Mouse (Mus musculus) forebrain, embryonic 15.5 days (tissue): ENCODE data around the gene Commd7. TPM values are rescaled to one million over a fixed set of nuclear protein-coding genes. Genes with fewer than 3 reads are reported as not detected.

Source experiments
- ATAC-seq: fragments of 200-750 bp; cut with Nextera tagmentation; replicated peaks from 2 replicates; pipeline ENCODE4 v1.8.0; 2017; ENCODE audit warnings: mild to moderate bottlenecking, moderate TSS enrichment, moderate library complexity
- H3K27ac ChIP-seq: fragments of 300-500 bp; sonication (generic); replicated peaks from 2 replicates; pipeline ENCODE4 v1.5.1; 2015; ENCODE audit warnings: mild to moderate bottlenecking, inconsistent platforms
- H3K27me3 ChIP-seq: fragments of 300-500 bp; sonication (generic); 2 replicates; pipeline ENCODE4 v1.6.1; 2015; ENCODE audit warnings: inconsistent platforms
- H3K36me3 ChIP-seq: fragments of 300-500 bp; sonication (generic); 2 replicates; pipeline ENCODE4 v1.6.1; 2015; ENCODE audit warnings: mild to moderate bottlenecking, inconsistent platforms
- H3K4me1 ChIP-seq: fragments of 300-500 bp; sonication (generic); 2 replicates; pipeline ENCODE4 v1.6.1; 2015; ENCODE audit warnings: inconsistent platforms
- H3K4me2 ChIP-seq: fragments of 300-500 bp; sonication (generic); replicated peaks from 2 replicates; pipeline ENCODE4 v1.6.1; 2015; ENCODE audit warnings: mild to moderate bottlenecking, inconsistent platforms
- H3K4me3 ChIP-seq: fragments of 300-500 bp; sonication (generic); 2 replicates; pipeline ENCODE4 v1.5.1; 2015; ENCODE audit warnings: mild to moderate bottlenecking, inconsistent platforms
- H3K9ac ChIP-seq: fragments of 300-500 bp; sonication (generic); replicated peaks from 2 replicates; pipeline ENCODE4 v1.6.1; 2015; ENCODE audit warnings: mild to moderate bottlenecking, inconsistent platforms
- H3K9me3 ChIP-seq: fragments of 300-500 bp; sonication (generic); 2 replicates; pipeline ENCODE4 v1.6.1; 2016; ENCODE audit warnings: inconsistent platforms
- WGBS: fragments of 180-500 bp; shearing (Covaris S2); methylation state at CpG from one replicate; pipeline ENCODE4 v1.1.7; 2015; ENCODE audit warnings: mixed read lengths; 5-methylcytosine and 5-hydroxymethylcytosine counted together
- polyA plus RNA-seq: library from polyadenylated mRNA; unstranded; fragments of >200 nt; fragmentation: Nextera tagmentation; extraction: Ambion mirVana; gene quantifications from 2 replicates; pipeline ENCODE4 v1.2.1, GENCODE M21; 2015

The Commd7 gene
- polyA plus RNA-seq, 1 experiment from 2014 or later = 104 TPM

GRCm38 (mm10) chr2:153600667-153601648 lies 31.6 kb downstream of the Commd7 start:
- Histone ChIP-seq H3K4me3 (no peak overlapping the region), H3K9me3 (no peaks in the 10 kb centered on the region), H3K36me3 (no peaks in the 10 kb centered on the region), H3K27me3 (no peaks in the 10 kb centered on the region), H3K4me1 (peaks cover 19% of the 10 kb centered on the region), H3K9ac (no peak overlapping the region), H3K27ac (peak overlapping the region; percentile 47), H3K4me2 (no peak overlapping the region)
- peak; percentile 54 for ATAC-seq
- WGBS = 45% methylated on average over 16 of the region's 16 CpGs

GRCm38 (mm10) chr2:153600021-153600666 lies 32.4 kb downstream of the Commd7 start:
- H3K36me3 ChIP-seq = no peaks in the 10 kb centered on the region
- no peak overlapping the region for H3K4me2 ChIP-seq
- H3K9me3 ChIP-seq = no peaks in the 10 kb centered on the region
- peak; percentile 79 for ATAC-seq
- 50% methylated on average over 6 of the region's 6 CpGs for WGBS
- peak overlapping the region; percentile 47 for H3K27ac ChIP-seq
- H3K4me1 ChIP-seq = peaks cover 19% of the 10 kb centered on the region
- no peak overlapping the region for H3K4me3 ChIP-seq
- H3K9ac ChIP-seq = no peak overlapping the region
- no peaks in the 10 kb centered on the region for H3K27me3 ChIP-seq

- ATAC-seq = no peak
- Histone ChIP-seq H3K27me3 (no peaks in the 10 kb centered on the region), H3K4me3 (no peak overlapping the region), H3K4me2 (no peak overlapping the region), H3K9me3 (no peaks in the 10 kb centered on the region), H3K27ac (0 out of 2 replicates have a peak overlapping the region, but pooled peaks have one; percentile 15), H3K36me3 (no peaks in the 10 kb centered on the region), H3K4me1 (peaks cover 29% of the 10 kb centered on the region), H3K9ac (no peak overlapping the region)
- WGBS = 90% methylated on average over 4 of the region's 4 CpGs
Observed at GRCm38 (mm10) chr2:153597626-153598025, 35.0 kb downstream of the Commd7 start.

- H3K9ac ChIP-seq = no peak overlapping the region
- peaks cover 33% of the 10 kb centered on the region for H3K4me1 ChIP-seq
- ATAC-seq = no peak
- no peaks in the 10 kb centered on the region for H3K9me3 ChIP-seq
- H3K4me2 ChIP-seq = no peak overlapping the region
- H3K36me3 ChIP-seq = no peaks in the 10 kb centered on the region
- WGBS = 58% methylated on average over 3 of the region's 3 CpGs
- no peaks in the 10 kb centered on the region for H3K27me3 ChIP-seq
- no peak overlapping the region for H3K4me3 ChIP-seq
- 0 out of 2 replicates have a peak overlapping the region, but pooled peaks have one; percentile 15 for H3K27ac ChIP-seq
Observed at GRCm38 (mm10) chr2:153597014-153597413, 35.6 kb downstream of the Commd7 start.

GRCm38 (mm10) chr2:153594998-153595397 lies 37.6 kb downstream of the Commd7 start:
- Histone ChIP-seq H3K27ac (no peak overlapping the region), H3K9ac (no peak overlapping the region), H3K4me2 (no peak overlapping the region), H3K4me1 (peaks cover 18% of the 10 kb centered on the region), H3K9me3 (no peaks in the 10 kb centered on the region), H3K27me3 (no peaks in the 10 kb centered on the region), H3K36me3 (no peaks in the 10 kb centered on the region), H3K4me3 (no peak overlapping the region)
- 52% methylated on average over 4 of the region's 4 CpGs for WGBS
- no peak for ATAC-seq

- no peaks in the 10 kb centered on the region for H3K27me3 ChIP-seq
- ATAC-seq = peak; percentile 88
- 21% methylated on average over 9 of the region's 9 CpGs for WGBS
- no peak overlapping the region for H3K4me2 ChIP-seq
- peak overlapping the region; percentile 70 for H3K27ac ChIP-seq
- H3K9ac ChIP-seq = no peak overlapping the region
- no peak overlapping the region for H3K4me3 ChIP-seq
- H3K9me3 ChIP-seq = no peaks in the 10 kb centered on the region
- H3K4me1 ChIP-seq = peaks cover 17% of the 10 kb centered on the region
- no peaks in the 10 kb centered on the region for H3K36me3 ChIP-seq
Observed at GRCm38 (mm10) chr2:153593186-153593585, 39.4 kb downstream of the Commd7 start.

- Histone ChIP-seq H3K36me3 (no peaks in the 10 kb centered on the region), H3K27me3 (no peaks in the 10 kb centered on the region), H3K4me3 (no peak overlapping the region), H3K9me3 (no peaks in the 10 kb centered on the region), H3K27ac (peak overlapping the region; percentile 70), H3K4me1 (peaks cover 15% of the 10 kb centered on the region), H3K9ac (no peak overlapping the region), H3K4me2 (no peak overlapping the region)
- 74% methylated on average over 8 of the region's 8 CpGs for WGBS
- ATAC-seq = no peak
Observed at GRCm38 (mm10) chr2:153592056-153593014, 40.2 kb downstream of the Commd7 start.

- Histone ChIP-seq H3K36me3 (no peaks in the 10 kb centered on the region), H3K9me3 (no peaks in the 10 kb centered on the region), H3K27me3 (no peaks in the 10 kb centered on the region), H3K4me1 (peaks cover 9% of the 10 kb centered on the region), H3K27ac (no peak overlapping the region), H3K4me2 (peak overlapping the region; percentile 40), H3K4me3 (peak overlapping the region; percentile 19; the same call in 1 of the 2 replicates), H3K9ac (peak overlapping the region; percentile 27; the same call in 1 of the 2 replicates)
- ATAC-seq = peak; percentile 79
- 11% methylated on average over 15 of the region's 15 CpGs for WGBS
Observed at GRCm38 (mm10) chr2:153586515-153587174, 45.9 kb downstream of the Commd7 start.

GRCm38 (mm10) chr2:153585981-153586380 lies 46.6 kb downstream of the Commd7 start:
- H3K27ac ChIP-seq = no peak overlapping the region
- peak overlapping the region; percentile 40; the same call in 1 of the 2 replicates for H3K4me2 ChIP-seq
- no peak overlapping the region for H3K4me3 ChIP-seq
- H3K9ac ChIP-seq = peak overlapping the region; percentile 27; the same call in 1 of the 2 replicates
- 72% methylated on average over 6 of the region's 6 CpGs for WGBS
- H3K27me3 ChIP-seq = no peaks in the 10 kb centered on the region
- no peaks in the 10 kb centered on the region for H3K36me3 ChIP-seq
- ATAC-seq = no peak
- H3K4me1 ChIP-seq = peaks cover 9% of the 10 kb centered on the region
- no peaks in the 10 kb centered on the region for H3K9me3 ChIP-seq

GRCm38 (mm10) chr2:153584396-153584795 lies 48.2 kb downstream of the Commd7 start:
- Histone ChIP-seq H3K27me3 (no peaks in the 10 kb centered on the region), H3K4me2 (no peak overlapping the region), H3K36me3 (no peaks in the 10 kb centered on the region), H3K4me1 (peaks cover 9% of the 10 kb centered on the region), H3K4me3 (no peak overlapping the region), H3K9ac (no peak overlapping the region), H3K9me3 (no peaks in the 10 kb centered on the region), H3K27ac (no peak overlapping the region)
- 70% methylated on average over 4 of the region's 4 CpGs for WGBS
- no peak for ATAC-seq

GRCm38 (mm10) chr2:153583641-153584049 lies 48.9 kb downstream of the Commd7 start:
- Histone ChIP-seq H3K27me3 (no peaks in the 10 kb centered on the region), H3K4me2 (no peak overlapping the region), H3K4me1 (peaks cover 9% of the 10 kb centered on the region), H3K36me3 (no peaks in the 10 kb centered on the region), H3K9me3 (no peaks in the 10 kb centered on the region), H3K4me3 (no peak overlapping the region), H3K27ac (no peak overlapping the region), H3K9ac (no peak overlapping the region)
- WGBS = 30% methylated on average over 14 of the region's 14 CpGs
- ATAC-seq = no peak
